Mouse (Mus musculus) layer of hippocampus, adult 6 months (tissue): ENCODE results near the gene Plxna2. TPM values are rescaled to one million over a fixed set of nuclear protein-coding genes. Genes with fewer than 3 reads are reported as not detected.

Experiments used
- long read RNA-seq, 2 experiments: library from polyadenylated mRNA; unstranded; transcript quantifications; one replicate each; pipeline ENCODE4 v2.0.0; 2019 to 2020
- microRNA-seq: library from miRNA; unstranded; fragments of <30 nt; microRNA quantifications from one replicate; pipeline ENCODE4 v1.2.0, GENCODE M21; 2020
- polyA plus RNA-seq: library from polyadenylated mRNA; unstranded; fragments of <200 nt; fragmentation: Nextera tagmentation; gene quantifications from 2 replicates; pipeline ENCODE4 v1.2.3, GENCODE M21; 2021

The Plxna2 gene
- polyA plus RNA-seq: 8.2 and 9.1 TPM in 2 replicates
- long read RNA-seq, experiment 1, partial matches to known transcripts: 22 of 31 reads
- long read RNA-seq, experiment 1, other reads (novel, unspliced or antisense): 9 of 31 reads
- long read RNA-seq, experiment 2, full-length matches to known transcripts: 11 of 51 reads
- long read RNA-seq, experiment 2, partial matches to known transcripts: 20 of 51 reads
- long read RNA-seq, experiment 2, other reads (novel, unspliced or antisense): 20 of 51 reads

GRCm38 (mm10) chr1:194617918-194618317, at the start of gene Plxna2:
TSS of gene Plxna2 (plus strand) at chr1:194618218.

Small RNAs within 50 kb of the gene (microRNA-seq; reads per million reads assigned to microRNA genes)
- gene Mir3962: not detected
